Mouse (Mus musculus) kidney, postnatal 0 days (tissue): ENCODE measurements at regions not wholly inside any gene's neighbourhood (a gene's known extent, or its start where the extent isn't known, plus 50 kb on each side); places are given as distances from the start of the nearest gene placed in this dataset.

ENCODE experiments used
- ATAC-seq: fragments of 200-750 bp; cut with Nextera tagmentation; replicated peaks from 2 replicates; pipeline ENCODE4 v1.8.0; 2017; ENCODE audit warnings: low read depth, moderate number of reproducible peaks, moderate TSS enrichment, moderate library complexity; ENCODE audit not compliant: low FRiP score
- DNase-seq: peaks from one replicate; pipeline ENCODE4 v3.0.0-alpha.2; 2016; ENCODE audit warnings: low spot score
- H3K27ac ChIP-seq: fragments of 300-500 bp; sonication (generic); 2 replicates; pipeline ENCODE4 v1.5.1; 2014; ENCODE audit warnings: mild to moderate bottlenecking
- H3K27me3 ChIP-seq: fragments of 300-500 bp; sonication (generic); 2 replicates; pipeline ENCODE4 v1.6.1; 2014; ENCODE audit warnings: low read length, mixed read lengths; ENCODE audit not compliant: insufficient read depth
- H3K36me3 ChIP-seq: fragments of 300-500 bp; sonication (generic); 2 replicates; pipeline ENCODE4 v1.6.1; 2014; ENCODE audit warnings: low read length, mixed read lengths; ENCODE audit not compliant: insufficient read depth
- H3K4me1 ChIP-seq: fragments of 300-500 bp; sonication (generic); replicated peaks from 2 replicates; pipeline ENCODE4 v1.6.1; 2014; ENCODE audit warnings: antibody characterized with exemption, low read length, mixed read lengths; ENCODE audit not compliant: insufficient read depth
- H3K4me2 ChIP-seq: fragments of 300-500 bp; sonication (generic); 2 replicates; pipeline ENCODE4 v1.6.1; 2014; ENCODE audit warnings: mild to moderate bottlenecking, low read length, moderate library complexity, mixed read lengths
- H3K4me3 ChIP-seq: fragments of 300-500 bp; sonication (generic); replicated peaks from 2 replicates; pipeline ENCODE4 v1.5.1; 2014; ENCODE audit warnings: low read depth, low read length
- H3K9ac ChIP-seq: fragments of 300-500 bp; sonication (generic); 2 replicates; pipeline ENCODE4 v1.6.1; 2014; ENCODE audit warnings: low read depth, low read length
- H3K9me3 ChIP-seq: fragments of 300-500 bp; sonication (generic); replicated peaks from 2 replicates; pipeline ENCODE4 v1.6.1; 2016; ENCODE audit warnings: low read length, inconsistent platforms, mixed read lengths
- CTCF ChIP-seq: IDR thresholded peaks from 2 replicates; pipeline ENCODE4 v1.5.1; 2016; ENCODE audit warnings: antibody characterized with exemption, low read depth, mild to moderate bottlenecking, moderate library complexity
- WGBS: fragments of 180-500 bp; shearing (Covaris S2); extraction: QIAGEN DNeasy Blood & Tissue Kit; methylation state at CpG from one replicate; pipeline ENCODE4 v1.1.7; 2014; 5-methylcytosine and 5-hydroxymethylcytosine counted together

GRCm38 (mm10) chr10:99902280-99903231 is 112.9 kb upstream of the Kitl start:
- H3K4me3 ChIP-seq, result no peak overlapping the region
- ATAC-seq (no peak; the same call in 1 of the 2 replicates), DNase-seq (peak; percentile 55)
- no peaks in the 10 kb centered on the region for H3K27me3 ChIP-seq
- no peak overlapping the region for H3K4me2 ChIP-seq
- H3K4me1 ChIP-seq, result no peaks in the 10 kb centered on the region
- no peaks in the 10 kb centered on the region for H3K9me3 ChIP-seq
- WGBS, result 61% methylated on average over 9 of the region's 9 CpGs
- no peaks in the 10 kb centered on the region for H3K36me3 ChIP-seq
- no peak overlapping the region for H3K9ac ChIP-seq
- no peak overlapping the region for H3K27ac ChIP-seq
- no peak for TF ChIP-seq CTCF

- WGBS, result 76% methylated on average over 8 of the region's 8 CpGs
- Histone ChIP-seq H3K9ac (no peak overlapping the region), H3K36me3 (no peaks in the 10 kb centered on the region), H3K27ac (no peak overlapping the region), H3K4me2 (no peak overlapping the region), H3K4me3 (no peak overlapping the region), H3K9me3 (no peaks in the 10 kb centered on the region), H3K27me3 (no peaks in the 10 kb centered on the region), H3K4me1 (no peaks in the 10 kb centered on the region)
- DNase-seq (no peak), ATAC-seq (no peak)
- TF ChIP-seq CTCF, result no peak
Measured at GRCm38 (mm10) chr10:99900955-99901835, 114.2 kb upstream of the Kitl start.

- Histone ChIP-seq H3K9ac (no peak overlapping the region), H3K27me3 (no peaks in the 10 kb centered on the region), H3K4me1 (no peaks in the 10 kb centered on the region), H3K9me3 (no peaks in the 10 kb centered on the region), H3K4me3 (no peak overlapping the region), H3K27ac (no peak overlapping the region), H3K4me2 (no peak overlapping the region), H3K36me3 (no peaks in the 10 kb centered on the region)
- no peak for TF ChIP-seq CTCF
- DNase-seq, result peak; percentile 42
- ATAC-seq, result no peak
- WGBS, result 23% methylated on average over 3 of the region's 3 CpGs
Measured at GRCm38 (mm10) chr10:99893999-99894398, 121.4 kb upstream of the Kitl start.

- Histone ChIP-seq H3K27me3 (no peaks in the 10 kb centered on the region), H3K9me3 (no peaks in the 10 kb centered on the region), H3K4me2 (no peak overlapping the region), H3K4me1 (no peaks in the 10 kb centered on the region), H3K9ac (no peak overlapping the region), H3K36me3 (no peaks in the 10 kb centered on the region), H3K27ac (no peak overlapping the region), H3K4me3 (no peak overlapping the region)
- DNase-seq, result no peak
- no peak for ATAC-seq
- TF ChIP-seq CTCF, result no peak
- 88% methylated on average over 3 of the region's 3 CpGs for WGBS
Measured at GRCm38 (mm10) chr10:99891899-99892298, 123.5 kb upstream of the Kitl start.

- DNase-seq (no peak), ATAC-seq (no peak)
- no peaks in the 10 kb centered on the region for H3K27me3 ChIP-seq
- H3K9ac ChIP-seq, result no peak overlapping the region
- WGBS, result 79% methylated on average over 2 of the region's 2 CpGs
- no peaks in the 10 kb centered on the region for H3K4me1 ChIP-seq
- no peaks in the 10 kb centered on the region for H3K9me3 ChIP-seq
- TF ChIP-seq CTCF, result no peak
- H3K27ac ChIP-seq, result no peak overlapping the region
- no peak overlapping the region for H3K4me3 ChIP-seq
- no peak overlapping the region for H3K4me2 ChIP-seq
- no peaks in the 10 kb centered on the region for H3K36me3 ChIP-seq
Measured at GRCm38 (mm10) chr10:99881901-99882300, 122.4 kb upstream of the Csl start.

GRCm38 (mm10) chr10:99879362-99879761 is 119.9 kb upstream of the Csl start:
- 72% methylated on average over 5 of the region's 5 CpGs for WGBS
- DNase-seq (no peak), ATAC-seq (no peak)
- Histone ChIP-seq H3K9me3 (no peaks in the 10 kb centered on the region), H3K27me3 (no peaks in the 10 kb centered on the region), H3K9ac (no peak overlapping the region), H3K4me3 (no peak overlapping the region), H3K27ac (no peak overlapping the region), H3K36me3 (no peaks in the 10 kb centered on the region), H3K4me1 (no peaks in the 10 kb centered on the region), H3K4me2 (no peak overlapping the region)
- TF ChIP-seq CTCF, result no peak
